Mouse (Mus musculus) heart, postnatal 4 days (tissue): ENCODE results near the gene Ell. TPM values are rescaled to one million over a fixed set of nuclear protein-coding genes. Genes with fewer than 3 reads are reported as not detected.
A peak's percentile ranks its signal among the peaks of the same experiment; 100 is the strongest.

Experiments used
- DNase-seq: peaks from one replicate; pipeline ENCODE4 v3.0.0; 2021
- total RNA-seq, 2 experiments: library from RNA; stranded (reverse); gene quantifications; 2 replicates each; pipeline ENCODE4 v1.2.3; 2021

The Ell gene
- total RNA-seq: 10 to 100 TPM; 16.7 to 17.6 TPM

DNA sequence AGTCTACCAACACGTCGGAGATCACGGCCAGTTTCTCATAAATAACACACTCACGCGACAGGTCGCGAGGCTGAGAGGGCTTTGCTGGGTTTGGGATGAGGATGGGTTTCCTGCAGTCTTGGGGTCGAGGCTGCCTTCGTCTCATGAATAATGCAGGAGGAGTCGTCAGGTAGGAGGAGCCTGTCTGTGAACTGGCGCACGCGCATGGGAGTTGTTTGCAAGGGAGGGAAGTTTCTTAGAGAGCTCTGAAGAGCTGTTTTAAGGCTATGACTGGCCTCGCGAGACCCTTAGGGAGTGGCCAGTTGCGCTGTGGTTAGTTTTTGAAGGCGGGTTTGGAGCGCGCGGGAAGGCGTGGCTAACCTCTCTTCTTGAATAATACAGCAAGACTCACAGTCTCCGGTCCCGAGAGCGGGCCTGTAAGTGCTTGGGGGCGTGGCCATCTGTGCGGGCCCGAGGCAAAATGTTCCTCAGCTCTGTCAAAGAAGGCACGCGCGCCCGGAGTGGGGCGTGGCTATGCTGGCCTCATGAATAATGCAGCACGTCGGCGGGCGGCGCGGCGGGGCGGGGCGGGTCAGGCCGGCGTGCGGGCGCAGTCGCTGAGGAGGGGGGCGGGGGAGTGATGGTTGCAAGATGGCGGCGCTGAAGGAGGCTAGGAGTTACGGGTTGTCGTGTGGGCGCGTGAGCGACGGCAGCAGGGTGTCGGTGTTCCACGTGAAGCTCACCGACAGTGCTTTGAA lies at the start of gene Ell:
Ell (plus strand) TSS at position 381 of the 737 bp plus-strand sequence.
- DNase-seq: peak; percentile 100

DNA sequence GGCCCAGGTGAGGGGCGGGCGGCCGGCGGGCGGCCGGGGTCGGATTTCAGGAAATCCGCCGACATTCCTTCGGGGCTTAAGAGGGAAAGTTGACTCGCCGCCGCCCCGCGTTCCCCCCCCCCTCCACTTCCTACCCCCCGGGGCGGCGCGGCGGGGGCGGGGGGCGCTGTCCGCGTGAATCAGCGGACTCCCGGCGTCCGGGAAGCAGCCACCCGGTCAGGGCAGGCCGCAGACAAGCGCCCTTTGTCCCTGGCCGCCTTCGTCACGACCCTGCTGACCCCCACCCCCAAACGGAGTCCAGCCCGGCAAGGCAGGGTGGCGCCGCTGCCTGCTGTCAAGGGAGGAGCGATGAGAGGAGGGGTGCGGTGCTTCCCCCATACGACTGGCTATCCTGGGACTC lies 49.7 kb upstream of the Ell start:
- peak; percentile 21 for DNase-seq

DNA sequence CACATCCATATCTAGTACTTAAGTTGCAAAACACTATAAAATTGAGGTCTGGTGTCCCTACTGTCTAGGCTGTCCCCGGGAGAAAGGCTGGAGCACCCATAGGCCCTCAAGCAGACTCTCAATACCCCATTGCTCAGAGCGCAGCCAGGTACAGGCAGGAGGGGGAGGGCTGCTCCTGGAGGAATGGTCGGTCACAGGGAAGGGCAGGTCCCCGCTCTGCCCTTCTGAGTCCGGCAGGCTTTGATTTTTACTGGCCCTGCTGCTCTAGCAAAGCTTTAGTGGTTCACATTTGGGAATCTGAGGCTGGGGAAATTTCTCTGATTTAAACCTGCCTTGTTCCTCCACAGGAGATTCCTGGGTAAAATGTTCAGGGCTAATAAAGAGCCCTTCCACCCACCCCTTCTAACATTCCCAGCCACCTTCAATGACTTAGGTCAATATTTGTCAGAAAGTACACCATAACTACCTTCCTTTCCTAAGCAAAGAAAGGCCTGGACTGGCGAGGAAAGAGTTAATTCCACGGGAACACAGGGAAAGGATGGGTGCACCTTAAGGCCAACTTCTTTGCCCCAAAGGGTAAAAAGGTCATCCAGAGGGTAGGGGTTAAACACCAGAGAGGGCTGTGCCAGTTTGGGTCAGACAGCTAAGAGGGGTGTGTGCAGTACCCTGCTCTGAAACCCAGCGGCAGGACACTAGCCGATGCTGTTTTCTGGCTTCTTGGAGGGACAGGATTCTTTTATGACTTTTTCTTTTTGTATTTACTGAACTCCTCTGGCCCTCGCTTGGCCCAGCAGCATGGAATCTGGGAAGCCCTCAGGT lies 49.0 kb upstream of the Ell start:
- no peak for DNase-seq

DNA sequence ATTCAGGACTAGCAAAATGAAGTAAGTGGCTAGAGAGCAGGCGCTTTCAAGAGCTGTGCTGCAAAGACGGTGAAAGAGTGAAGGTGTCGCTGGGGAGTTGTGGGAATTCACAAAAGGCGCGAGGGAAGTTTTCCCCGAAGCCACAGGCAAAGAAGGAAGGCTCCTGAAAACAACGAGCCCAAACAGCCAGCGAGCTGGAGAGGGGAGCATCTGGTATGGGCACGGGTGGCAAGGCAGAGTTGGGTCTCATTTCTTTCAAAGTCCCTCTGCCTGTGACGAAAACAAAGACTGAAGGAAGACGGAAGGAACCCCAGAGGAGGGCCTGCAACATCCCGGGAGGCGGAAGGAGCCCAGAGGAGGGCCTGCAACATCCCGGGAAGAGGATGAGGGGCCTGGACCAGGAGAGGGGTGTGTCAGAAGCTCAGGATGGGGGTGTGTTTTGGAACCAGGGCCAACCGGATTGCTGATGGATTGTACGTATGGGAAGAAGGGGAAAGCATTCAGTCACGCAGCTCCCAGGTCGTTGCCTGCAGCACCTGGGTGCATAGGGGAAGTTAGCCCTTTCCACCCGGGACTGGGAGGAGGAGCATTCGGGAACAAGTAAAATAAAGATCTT lies 48.3 kb upstream of the Ell start:
- no peak for DNase-seq

DNA sequence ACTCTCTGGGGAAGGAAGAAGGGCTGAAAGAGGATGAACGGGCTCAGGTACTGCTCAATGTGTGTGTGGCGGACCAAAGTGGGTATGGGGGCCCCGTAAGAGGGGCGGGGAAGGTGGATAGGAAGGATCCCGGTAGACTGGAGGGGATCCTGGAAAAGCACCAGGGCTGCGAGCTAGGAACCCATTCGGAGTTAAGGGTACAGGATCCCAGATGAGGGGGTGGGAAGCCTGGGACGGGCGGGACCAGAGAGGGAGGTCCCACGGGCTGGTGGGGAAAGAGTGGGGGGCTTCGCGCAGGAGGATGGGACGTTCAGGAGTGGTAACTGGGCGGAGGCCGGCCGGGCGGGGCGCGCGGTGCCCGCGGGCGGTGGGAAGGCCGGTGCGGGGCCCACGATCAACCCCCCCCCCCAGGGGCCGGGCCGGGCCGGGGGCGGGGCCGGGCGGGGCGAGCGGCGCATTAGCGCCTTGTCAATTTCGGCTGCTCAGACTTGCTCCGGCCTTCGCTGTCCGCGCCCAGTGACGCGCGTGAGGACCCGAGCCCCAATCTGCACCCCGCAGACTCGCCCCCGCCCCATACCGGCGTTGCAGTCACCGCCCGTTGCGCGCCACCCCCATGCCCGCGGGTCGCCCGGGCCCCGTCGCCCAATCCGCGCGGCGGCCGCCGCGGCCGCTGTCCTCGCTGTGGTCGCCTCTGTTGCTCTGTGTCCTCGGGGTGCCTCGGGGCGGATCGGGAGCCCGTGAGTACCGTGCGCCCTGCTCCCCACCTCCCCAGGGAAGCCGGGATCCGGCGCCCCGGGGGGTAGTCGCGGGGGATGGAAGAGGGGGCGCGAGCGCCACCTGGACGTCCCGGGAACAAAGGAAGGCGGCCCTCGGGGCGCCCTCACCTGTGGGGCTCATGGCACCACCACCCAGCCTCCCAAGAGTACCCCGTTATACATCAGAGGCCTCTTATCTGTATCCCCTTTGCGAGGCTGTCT lies 46.3 kb upstream of the Ell start, which contains the start of gene Crlf1:
Crlf1 (plus strand) TSS at position 495 of the 977 bp plus-strand sequence.
- DNase-seq: no peak

DNA sequence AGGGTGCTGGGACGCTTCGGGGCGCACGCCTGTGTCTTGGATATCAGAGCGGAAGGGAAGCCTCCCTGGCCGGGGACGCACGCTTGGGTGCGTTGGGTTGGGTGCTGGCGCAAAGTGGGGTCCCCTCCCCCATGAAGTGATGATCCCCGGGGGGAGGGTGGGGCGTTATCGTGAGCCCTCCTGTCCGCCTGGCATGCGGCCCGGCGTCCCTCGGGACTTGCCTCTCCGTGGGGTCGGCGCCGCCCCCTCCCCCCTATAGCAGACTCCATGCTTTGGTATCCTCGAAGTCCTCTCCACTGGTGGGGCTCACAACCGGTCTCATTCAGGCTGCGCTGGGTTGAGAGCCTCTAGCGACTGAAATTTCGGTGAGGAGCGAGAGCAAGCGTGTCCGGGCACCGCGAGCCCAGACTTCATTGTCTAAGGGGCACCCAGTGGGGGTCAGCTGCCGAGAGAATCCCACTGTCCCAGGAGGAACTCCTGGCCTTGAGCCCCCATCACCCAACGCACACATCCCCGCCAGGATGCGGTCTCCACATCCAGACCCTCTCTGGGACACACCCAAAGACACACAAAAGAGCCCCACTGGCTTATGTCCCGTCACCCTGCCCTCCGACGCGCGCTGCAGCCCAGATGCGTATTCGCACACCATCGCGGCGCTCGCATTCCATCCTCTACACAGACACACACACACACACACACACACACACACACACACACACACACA lies 45.4 kb upstream of the Ell start:
- no peak for DNase-seq

DNA sequence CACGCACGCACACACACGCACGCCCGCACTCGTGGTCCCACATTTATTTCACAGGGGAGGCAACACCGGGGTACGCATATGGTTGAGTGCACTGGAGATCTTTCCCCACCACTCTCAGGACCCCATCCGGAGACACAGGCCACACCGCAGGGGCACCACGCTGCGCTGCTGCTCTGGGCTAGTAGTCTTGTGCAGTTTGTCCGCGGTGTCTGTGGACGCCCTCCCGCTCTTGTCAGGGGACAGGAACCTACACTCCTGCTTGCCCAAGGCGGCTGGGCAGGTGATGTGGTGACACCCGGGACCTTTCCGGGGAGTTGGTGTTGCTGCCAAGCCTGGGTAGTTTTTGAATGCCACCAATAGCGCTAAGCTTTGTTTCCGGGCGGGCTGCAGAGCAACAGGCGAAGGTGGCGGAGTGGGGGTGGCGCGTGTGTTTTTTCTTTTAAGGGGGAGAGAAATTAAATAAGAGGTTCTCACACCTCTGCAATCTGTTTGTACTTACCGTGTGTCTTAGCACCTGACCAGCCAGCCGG lies 44.8 kb upstream of the Ell start:
- DNase-seq: no peak

DNA sequence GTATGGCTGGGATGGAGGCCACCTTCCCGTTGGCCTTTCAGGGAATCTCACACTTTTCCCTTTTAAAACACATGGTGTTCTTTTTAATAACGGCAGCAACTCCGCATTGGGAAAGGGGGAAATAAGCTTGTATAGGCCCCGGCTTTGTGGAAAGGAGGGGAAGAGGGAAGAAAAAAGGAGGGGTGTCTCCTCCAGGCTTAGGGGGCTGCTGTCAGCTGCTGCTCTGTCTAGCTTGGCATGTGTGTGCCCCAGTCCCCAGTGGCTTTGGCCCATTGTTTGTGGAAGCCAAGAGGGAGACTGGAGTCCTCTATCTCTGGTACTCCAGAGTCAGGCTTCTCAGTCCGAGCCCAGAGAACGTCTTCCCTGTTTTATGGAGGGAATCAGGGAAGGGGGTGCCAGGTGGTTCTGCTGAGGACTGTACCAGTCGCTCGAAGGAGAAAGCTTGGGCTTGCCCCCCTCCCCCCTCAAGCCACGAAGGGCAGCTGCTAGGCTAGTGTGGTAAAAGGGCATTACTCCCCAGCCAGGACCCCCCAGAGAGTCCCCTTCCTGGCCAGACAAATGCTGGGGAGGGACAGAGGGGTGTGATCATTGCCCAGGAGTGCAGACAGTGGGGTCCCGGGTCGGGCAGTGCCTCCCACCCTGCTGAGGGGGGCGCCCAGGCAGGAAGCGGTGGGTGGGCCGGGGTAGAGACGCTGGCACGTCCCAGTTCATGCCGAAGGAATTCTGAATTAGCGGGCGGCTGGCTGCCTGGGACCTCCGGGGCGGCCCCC lies 44.1 kb upstream of the Ell start:
- no peak for DNase-seq

DNA sequence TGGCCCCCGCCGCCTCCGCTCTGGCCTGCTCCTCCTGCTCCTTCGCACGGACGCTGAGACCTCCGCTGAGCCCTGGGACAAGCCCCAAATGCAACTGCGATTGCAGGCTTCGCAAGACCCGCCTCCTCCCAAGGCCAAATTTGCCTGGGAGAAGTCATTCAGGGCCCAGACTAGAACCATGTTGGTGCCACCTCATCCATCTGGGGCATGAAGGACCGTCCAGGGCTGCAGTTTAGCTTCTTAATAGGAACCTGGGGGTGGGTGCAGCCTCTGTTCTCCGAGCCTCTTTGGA lies 43.5 kb upstream of the Ell start:
- no peak for DNase-seq

DNA sequence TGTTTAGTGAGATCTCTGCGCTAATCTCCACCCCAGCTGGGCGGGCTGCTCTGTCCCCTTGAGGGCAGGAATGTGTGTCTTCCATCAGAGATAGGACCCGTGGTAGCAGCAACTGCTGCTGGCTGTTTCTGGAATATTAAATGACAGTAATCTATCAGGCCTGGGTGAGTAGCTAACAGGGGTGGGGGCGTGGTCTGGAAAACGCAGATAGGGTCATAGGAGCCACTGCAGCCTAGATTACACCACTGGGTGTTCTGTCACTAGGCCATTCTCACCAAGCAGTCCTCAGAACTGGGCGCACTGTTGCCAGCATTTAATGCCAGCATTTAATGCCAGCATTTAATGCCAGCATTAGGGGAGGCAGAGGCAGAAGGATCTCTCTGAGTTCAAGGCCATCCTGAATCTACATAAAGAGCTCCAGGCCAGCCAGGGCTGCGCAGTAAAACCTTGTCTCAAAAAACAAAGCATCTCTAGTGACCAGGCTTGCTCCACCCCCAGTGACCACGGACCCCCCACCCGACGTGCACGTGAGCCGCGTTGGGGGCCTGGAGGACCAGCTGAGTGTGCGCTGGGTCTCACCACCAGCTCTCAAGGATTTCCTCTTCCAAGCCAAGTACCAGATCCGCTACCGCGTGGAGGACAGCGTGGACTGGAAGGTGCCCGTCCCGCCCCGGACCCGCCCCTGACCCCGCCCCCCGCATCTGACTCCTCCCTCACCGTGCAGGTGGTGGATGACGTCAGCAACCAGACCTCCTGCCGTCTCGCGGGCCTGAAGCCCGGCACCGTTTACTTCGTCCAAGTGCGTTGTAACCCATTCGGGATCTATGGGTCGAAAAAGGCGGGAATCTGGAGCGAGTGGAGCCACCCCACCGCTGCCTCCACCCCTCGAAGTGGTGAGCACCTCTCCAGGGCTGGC lies 38.6 kb upstream of the Ell start:
- DNase-seq: no peak

DNA sequence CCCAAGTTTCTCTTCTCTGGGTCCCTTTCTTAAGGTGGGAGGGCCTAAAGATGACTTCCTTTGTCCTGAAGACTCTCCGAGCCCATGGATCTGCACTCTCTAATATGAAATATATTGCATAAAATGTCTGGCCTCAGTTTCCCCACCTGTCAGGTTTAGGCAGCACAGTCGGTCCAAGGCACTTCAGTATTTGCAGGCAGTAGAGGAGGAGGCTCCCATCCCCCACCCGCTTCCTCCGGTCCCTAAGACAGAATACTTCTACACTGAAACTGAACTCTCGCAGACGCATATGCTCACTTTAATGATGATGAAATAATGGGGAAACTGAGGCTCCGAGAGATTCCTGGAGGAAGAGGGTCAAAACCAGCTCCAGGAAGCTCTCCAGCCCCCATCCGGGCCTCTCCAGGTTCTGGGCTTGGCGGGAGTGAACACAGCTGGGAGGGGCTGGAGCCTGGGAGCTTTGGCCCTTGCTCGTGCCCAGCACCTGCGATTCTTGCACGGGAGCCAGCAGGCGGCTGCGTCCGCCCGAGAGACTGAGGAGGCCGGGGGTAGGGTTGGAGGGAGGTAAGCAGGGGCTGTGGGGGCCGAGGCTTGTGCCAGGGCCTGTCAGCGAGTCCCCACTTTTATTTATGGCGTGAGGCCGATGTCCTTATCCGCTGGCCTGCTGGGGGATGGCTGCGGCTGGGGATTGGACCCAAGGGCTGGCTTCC lies 37.3 kb upstream of the Ell start:
- DNase-seq: peak; percentile 66

DNA sequence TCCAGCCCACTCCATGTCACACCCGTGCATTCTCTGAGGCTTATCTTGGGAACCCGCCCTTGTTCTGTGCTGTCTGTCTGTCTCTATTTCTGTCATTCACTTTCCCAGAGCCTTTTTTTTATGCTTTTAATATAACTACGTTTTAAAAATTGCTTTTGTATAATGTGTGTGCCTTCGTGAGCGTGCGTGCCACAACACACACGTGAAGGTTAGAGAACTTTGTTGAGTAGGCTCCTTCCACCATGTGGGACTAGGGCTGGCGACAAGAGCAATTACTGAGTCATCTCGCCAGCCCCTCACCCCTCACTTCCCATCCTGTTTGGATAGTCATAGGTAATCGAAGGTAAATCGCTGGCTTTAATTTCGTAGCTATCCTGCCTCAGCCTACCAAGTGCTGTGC lies 36.7 kb upstream of the Ell start:
- no peak for DNase-seq

DNA sequence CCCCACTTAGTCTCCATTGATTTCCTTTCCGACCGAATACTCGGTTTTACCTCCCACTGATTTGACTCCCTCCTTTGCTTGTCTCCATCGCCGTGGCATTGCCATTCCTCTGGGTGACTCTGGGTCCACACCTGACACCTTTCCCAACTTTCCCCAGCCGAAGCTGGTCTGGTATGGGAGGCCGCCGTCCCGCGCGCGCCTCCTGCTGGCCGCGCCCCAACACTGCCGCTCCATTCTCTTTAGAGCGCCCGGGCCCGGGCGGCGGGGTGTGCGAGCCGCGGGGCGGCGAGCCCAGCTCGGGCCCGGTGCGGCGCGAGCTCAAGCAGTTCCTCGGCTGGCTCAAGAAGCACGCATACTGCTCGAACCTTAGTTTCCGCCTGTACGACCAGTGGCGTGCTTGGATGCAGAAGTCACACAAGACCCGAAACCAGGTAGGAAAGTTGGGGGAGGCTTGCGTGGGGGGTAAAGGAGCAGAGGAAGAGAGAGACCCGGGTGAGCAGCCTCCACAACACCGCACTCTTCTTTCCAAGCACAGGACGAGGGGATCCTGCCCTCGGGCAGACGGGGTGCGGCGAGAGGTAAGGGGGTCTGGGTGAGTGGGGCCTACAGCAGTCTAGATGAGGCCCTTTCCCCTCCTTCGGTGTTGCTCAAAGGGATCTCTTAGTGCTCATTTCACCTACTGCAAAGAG lies 36.1 kb upstream of the Ell start:
- DNase-seq: peak; percentile 81

DNA sequence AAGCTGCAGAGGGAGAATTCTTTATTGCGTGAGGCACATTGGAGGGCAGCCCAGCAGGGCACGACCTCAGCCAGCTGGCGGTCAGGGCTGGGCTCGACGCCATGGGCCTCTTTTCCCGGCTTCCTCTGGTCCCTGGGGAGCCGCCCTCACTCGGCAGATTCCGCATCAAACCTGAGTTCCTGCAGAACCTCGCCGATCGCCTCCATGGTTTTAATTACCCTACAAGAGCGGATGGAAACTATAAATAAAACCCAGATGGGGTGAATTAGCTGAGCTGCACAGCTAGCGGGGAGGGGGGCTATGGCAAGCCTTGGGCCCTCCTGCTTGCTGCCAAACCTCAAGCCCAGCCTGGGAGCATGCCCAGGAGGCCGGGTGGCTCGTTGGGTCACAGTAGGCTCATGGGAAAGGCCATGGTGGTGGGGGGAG lies 35.0 kb upstream of the Ell start:
- peak; percentile 81 for DNase-seq

DNA sequence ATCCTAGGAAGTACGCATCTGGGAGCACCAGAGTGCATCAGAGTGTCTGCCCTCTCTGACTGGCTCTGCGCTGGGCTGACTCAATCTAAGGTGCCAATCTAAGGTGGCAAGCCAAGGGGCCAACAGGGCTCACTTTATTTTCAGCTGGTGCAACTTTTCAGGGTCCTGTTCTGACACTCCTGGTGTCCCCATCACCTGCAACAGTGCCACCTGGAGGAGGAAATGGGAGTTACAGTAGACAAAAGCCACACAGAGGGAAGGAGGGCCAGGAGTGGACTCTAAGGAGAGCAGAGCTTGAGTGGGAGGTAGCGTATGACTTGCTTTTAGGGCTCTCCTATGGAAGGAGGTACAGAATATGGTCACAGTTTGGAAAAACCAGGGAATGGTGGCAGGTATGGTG lies 34.4 kb upstream of the Ell start:
- DNase-seq: peak; percentile 90

DNA sequence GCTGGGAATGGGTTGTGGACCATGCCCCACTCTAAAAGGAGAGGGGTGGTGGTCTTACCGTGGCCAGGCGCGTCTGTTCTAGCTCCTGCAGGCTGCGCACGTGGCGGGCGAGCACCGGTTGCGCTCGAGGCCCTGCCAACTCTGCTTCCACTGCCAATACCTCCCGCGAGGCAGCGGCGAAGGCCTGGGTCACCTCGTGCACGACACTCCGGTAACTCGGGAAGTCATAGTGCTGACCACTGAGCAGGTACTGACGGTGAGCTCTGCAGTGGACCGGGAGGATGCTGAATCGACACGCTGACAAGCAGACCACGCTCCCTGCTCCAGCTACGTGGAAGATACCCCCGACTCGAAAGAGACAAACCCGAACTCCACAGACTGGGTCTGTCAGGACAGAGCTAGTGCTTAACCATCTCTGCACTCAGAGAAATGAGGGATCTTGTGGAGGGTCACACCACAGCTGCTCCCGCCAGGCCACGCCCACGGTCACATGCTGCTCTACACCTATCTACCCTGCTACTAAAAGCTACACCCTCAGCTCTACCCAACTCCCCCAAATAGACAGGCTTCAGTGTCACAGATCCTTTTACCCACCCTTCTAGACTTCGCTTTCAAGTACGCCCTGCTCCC lies 33.4 kb upstream of the Ell start:
- DNase-seq: peak; percentile 25

DNA sequence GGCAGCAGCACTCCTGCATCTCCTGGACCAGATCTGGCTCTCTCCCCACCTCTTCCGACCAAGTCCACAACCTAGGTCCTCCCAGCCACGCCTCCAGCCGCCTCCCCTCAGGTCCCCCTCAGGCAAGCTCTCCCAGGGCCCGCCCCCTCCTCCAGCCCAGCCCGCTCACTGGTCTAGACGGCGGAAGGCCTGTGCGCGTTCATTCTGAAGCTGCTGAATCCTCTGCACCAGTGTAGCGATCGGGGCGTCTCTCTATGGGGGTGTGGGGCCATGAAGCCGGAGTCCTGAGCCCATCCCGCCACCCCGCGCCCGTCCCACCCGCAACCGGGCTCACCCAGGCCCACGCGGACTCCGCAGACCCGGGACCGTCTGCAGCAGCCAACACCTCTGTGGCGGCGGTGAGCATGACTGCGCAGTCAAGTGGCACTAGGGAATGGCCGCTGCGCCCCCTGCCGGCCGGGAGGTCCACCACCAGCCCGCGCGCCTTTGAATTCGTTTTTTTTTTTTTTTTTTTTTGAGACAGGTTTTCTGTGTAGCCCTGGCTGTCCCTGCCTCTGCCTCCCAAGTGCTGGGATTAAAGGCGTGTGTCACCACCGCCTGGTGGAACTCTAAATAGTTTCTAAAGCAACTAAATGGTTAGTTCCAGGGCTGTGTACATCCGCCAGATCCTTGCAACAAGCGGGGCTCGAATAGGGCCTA lies 32.8 kb upstream of the Ell start, which contains the start of gene Rex1bd:
Rex1bd (minus strand) TSS at position 425 of the 699 bp plus-strand sequence.
- peak; percentile 95 for DNase-seq
